Mouse (Mus musculus) retina, postnatal 1 day (tissue): ENCODE measurements at regions not wholly inside any gene's neighbourhood (a gene's known extent, or its start where the extent isn't known, plus 50 kb on each side); places are given as distances from the start of the nearest gene placed in this dataset.

Experiments used
- DNase-seq: peaks from one replicate; pipeline ENCODE4 v3.0.0-alpha.2; 2012

DNA sequence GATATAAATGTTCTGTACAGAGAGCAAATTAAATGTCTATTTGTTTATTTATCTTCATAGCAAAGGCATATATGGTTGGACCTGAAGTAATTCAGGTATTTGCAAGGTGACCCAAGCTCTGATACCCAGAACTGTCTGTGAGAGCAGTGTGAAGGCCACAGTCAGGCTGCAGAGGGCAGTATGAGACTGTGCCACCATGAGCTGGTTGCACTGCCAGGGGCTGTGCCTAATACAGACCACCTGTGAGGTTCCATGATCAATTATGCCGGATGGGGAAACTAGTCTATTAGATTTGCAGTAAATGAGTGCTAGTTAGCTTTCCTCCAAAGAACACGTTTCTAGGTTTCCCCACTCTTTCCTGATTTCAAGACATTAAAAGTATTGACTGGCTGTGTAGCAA lies 207.5 kb downstream of the C1d start:
- DNase-seq, result peak; percentile 53

- no peak for DNase-seq
Measured at GRCm38 (mm10) chr11:17468431-17469165, 211.2 kb downstream of the C1d start.

GRCm38 (mm10) chr11:17481436-17481996 lies 224.1 kb downstream of the C1d start:
- no peak for DNase-seq

GRCm38 (mm10) chr11:17483849-17484441 lies 226.6 kb downstream of the C1d start:
- no peak for DNase-seq

DNA sequence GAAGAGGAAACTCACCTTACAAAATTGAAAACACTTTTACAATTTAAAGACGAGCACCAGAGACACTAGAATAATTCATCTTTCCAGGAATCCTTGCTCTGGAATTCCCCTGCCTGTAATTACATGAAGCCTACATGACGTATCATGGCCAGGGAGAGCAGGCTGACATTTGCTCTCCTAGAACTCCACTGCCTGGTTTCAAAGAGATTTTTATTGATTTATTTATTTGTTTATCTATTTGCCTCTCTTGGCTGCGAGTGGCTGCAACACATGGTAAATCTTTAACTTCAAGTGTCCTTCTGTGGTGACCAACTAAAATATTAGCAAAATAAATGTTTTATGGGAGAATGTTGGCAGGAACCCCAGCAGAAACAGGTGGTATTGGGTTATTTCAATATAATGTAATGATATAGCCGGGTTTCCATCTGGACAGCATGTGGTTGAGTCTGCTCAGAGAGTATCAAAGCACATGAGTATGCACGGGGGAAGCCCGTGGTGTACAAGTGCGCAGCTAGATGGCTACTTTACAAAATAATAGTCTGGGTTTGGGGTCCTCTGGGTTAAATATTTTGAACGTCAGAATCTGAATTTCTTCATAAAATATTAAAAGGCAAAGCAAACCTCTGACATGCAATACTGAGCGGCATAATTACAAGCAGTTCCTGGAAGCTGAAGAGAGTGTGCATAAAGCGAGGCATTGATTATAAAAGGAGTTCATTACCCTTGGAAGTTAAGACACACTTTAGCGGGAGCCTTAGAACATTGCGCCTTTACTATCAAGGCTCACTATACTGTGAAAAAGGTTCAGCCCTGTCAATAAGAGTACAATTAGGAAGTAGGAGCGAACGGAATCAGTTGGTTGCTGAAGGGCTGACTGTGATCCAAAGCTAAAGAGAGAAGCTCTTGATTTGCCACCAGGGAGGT lies 244.0 kb downstream of the C1d start:
- DNase-seq, result no peak

GRCm38 (mm10) chr11:17502052-17502451 lies 244.7 kb downstream of the C1d start:
- DNase-seq, result no peak

DNA sequence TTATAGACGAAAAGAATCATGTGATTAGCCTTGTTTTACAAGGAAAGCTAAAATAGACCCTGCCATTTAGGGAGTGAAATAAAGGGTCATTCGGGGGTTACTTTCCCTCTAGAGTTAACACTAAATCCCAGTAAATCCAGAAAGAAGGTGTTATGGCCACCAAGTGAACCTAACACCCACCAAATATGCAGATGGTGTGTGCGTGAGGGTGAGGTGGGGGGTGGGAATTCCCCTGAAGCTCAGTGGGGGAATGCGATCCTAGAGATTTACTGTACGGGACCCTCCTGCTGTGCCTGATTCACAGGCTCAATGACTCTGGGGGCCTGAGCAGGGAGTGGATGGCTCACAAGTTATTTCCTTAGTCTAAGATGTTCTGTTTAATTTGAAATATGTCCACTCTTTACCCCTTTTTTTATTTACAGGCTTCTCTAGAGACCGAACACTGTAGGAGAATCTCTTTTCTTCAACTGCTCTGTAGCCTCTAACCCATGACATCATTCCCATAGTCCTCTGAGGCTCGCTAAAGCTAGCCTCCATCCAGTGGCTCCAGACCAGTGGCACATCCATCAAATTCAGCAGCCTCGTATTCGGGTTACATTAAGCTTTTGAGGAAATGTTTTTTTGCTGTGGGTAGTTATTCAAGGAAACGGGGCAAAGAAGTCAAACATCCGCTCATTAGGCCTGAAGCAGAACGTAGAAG lies 265.0 kb downstream of the C1d start:
- DNase-seq, result no peak

- DNase-seq, result no peak
Measured at GRCm38 (mm10) chr11:17523329-17523728, 265.9 kb downstream of the C1d start.

GRCm38 (mm10) chr11:17524985-17525775 lies 267.8 kb downstream of the C1d start:
- no peak for DNase-seq

GRCm38 (mm10) chr11:17526476-17526875 lies 269.1 kb downstream of the C1d start:
- no peak for DNase-seq

DNA sequence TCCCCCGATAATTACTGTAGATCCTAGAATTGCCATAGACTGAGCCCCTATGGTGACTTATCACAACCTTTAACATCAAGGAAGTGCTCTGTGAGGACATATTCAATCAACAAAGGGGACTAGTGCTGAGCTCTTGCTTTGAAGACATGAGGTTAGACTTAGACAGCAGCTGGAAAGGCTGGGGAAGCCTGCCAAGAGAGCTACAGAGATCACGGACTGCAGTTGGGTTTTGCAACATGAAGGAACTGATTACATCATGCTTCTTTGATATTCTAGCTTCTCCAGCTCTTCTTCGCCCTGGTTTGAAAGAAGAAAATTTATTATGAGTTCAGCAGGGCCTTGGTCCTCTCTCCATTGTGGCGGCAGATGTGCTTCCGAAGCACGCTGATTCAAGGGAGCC lies 271.2 kb downstream of the C1d start:
- DNase-seq, result no peak

DNA sequence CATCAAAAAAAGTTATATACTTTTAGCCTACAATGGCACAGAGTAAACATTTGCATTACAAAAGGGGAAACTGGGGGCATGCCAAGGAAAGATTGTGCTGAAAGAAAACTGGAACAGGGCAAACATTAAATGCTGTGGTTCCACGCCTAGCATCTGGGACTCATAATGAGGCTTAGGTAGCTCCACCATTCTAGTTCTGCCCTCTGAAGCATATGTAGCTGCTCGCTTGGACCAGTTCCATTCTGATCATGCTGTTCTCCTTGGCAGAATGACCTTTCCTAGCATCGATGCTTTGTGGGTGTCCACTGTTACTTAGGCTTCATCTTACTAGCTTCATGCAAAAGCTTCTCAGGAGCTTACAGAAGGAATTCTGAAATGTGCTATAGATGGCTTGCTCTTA lies 276.3 kb downstream of the C1d start:
- no peak for DNase-seq

DNA sequence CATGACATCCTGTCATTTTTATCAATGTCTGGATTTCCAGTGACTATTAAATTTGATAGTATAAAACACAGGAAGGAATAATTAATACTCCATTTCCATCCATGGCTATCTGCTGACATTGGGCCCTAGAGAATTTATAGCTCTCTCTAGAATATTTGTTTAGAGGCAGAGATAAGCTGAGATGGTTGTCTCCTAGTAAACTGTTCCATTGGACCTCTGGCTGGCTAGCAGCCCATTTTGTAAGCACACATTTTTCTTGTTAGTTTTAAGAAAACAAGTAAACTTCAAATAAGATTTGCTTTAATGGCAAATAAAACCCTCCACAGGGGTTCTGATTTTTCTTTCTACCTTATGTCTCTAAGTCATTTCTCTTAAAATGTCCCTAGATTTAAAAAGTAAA lies 288.9 kb downstream of the C1d start:
- DNase-seq, result no peak

DNA sequence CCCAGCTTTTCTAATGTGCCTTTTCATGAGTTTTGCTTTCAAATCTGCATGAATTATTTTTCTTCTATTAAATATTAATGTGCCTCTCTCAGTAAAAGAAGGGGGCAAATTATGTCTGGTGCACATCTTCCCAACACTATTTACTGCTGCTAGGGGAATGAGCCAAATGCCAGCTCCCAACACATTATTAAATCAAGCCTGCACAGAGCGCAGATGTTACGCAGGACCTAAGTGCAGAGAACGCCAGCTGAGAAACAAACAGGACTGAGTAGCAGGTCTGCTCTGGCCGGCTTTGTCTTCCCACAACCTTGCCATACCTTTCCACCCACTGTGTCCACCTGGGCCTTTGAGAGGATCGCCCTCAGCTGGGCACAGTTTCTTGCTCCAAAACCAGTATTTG lies 291.8 kb downstream of the C1d start:
- DNase-seq, result no peak

DNA sequence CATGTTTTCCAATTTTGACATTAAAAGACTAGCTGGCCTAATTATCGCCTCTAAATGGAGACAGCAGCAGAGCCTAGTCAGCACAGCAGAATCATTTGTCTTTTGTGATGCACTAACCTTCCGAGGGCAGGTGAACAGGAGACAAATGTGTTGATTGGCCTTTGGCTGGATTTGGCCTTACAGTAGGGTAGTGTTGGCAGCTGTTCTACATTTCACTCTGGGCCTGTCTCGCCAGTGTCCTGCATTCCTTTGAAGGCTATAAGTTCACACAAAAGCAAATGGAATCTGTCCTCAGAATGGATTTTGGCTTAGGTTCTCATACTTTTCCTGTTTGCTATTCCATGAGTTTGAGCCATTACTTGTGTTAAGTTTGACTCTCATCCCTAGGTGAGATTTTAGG lies 297.9 kb downstream of the C1d start:
- no peak for DNase-seq

- DNase-seq, result peak; percentile 1
Measured at GRCm38 (mm10) chr11:17591780-17592487, 334.6 kb downstream of the C1d start.

DNA sequence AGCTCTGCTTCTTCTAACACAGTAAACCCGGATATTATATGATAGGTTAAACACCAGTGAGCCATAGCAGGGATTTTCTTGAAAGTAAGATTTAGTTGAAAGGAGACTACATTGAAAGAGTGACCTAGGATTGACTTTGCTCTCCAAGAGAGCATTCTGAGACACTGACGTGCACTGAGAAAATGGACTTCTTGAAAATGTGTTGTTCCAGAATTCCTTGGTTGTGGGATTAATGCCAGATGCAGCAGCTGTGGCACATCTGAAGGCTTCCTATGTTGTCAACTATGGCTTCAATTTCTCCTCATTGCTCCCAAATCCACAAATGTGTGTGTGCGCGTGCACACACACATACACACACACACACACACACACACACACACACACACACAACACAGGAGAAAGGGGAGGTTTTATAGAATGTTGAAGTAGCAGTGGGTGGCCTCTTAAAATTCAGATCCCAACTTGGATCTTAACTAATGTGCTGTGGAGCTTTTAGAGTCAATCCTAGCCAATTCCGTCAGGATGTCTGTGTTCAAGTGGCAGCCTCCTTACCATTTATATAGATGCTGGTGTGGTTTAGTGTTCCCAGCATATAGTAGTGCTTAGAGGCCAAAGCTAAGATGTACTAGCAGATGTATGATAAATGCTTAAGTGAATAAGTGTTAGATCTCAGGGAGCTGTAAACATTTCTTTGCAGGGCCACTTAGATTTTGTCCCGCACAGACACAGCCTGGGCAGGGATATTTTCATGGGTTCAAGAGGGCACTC lies 346.5 kb downstream of the C1d start:
- no peak for DNase-seq

DNA sequence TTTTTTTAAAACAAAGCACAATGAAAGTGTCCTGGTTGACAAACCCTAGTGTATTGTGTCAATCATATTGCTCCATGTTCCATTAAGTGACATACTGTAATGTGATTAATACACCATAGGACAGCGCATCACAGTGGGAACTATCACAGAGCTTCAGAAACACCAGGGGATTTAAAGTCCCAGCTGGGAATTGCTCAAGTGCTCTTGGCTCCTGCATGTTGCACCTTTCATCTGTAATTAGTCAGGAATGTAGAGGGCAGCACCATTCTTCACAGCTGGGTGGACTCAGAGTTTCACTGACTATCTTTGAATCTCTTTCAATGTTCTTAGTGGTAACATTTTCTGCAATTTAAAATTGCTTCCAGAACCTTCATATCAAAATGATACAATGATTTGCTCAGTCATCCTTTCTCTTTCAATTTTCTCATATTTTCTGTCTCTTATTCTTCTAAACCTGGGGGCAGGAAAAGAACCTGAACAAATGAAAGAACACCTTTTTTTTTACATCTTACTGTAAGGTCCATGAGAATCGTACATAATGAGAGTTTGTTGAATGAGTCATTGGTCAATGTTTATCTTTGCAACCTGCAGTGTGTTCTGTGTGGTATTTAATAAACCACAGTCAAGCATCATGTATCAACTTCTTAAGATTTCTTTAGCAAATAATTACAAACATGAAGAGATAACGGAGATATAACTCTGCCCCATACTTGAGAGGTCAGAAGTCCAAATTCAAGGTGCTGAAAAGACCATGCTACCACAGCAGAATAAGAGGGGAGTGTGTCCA lies 333.0 kb downstream of the Etaa1 start:
- DNase-seq, result no peak

DNA sequence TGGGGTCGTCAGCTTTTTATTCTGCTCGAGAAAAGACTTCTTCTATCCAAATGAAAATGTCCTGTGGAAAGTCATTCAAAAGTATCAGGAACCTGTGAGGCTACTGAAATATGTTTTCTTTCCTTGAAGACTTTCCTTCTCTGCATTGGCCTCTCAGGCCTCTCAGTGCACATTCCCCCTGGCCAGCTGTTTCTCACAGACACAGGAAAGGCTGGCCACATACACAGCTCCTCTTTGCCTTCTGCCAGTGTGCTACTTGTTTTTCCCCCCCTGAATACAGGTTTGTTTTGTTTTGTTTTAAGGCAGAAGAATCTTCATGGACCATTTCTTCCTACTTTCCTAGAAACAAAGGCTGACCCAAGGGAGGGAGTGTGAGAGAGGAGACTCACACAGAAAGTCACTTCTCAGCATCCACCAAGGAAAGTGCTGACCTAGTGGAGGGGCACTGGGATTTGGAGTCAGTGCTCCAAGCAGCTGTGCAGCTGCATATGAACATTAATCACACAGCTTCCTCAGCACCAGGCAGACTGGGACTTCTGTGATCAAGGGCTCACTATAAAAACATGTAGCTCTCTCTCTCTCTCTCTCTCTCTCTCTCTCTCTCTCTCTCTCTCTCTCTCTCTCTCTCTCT lies 324.0 kb downstream of the Etaa1 start:
- DNase-seq, result no peak
